Mouse (Mus musculus): ENCODE results near the gene Lpcat3.
"Not testable (repeated sequence)": the region's sequence is repeated elsewhere in the genome, so short reads cannot be mapped to it uniquely, and the experiment has no call there.

Gene Lpcat3

DNA sequence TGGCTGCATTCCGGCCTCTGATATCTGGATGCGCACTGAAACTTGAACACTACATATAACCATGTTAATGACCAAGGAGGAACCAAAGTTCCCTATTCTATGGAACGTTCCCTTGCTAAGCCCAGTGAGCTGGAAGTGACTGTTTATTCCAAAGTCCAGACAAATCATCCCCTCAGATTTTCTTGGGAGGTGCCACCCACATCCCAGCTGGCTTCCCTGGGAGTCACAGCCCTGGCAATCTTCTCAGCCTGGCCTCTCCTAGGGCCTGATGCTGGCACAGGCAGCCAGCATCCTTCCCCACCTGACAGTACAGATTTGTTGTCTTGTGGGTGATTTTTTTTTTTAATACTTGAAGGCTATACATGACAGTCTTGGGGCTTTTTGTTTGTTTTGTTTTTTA is 16.7 kb downstream of the Lpcat3 start:
- DNase-seq = no peak

DNA sequence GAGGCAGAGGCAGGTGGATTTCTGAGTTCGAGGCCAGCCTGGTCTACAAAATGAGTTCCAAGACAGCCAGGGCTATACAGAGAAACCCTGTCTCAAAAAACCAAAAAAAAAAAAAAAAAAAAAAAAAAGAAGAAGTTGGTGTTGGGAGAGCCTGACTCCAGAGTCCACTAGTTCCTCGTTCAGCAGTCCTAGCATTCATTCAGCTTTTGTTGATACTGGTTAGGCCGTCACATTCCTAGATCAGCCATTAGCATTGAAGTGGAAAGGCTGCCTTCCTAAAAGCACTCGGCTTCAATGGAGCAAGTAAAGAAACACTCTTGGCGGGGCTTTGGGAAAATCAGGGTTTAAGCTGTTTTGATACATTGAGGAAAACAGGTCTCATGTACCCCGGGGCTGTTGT is 19.5 kb downstream of the Lpcat3 start:
- peak in 1 of 2 experiments; percentile 59 for DNase-seq

DNA sequence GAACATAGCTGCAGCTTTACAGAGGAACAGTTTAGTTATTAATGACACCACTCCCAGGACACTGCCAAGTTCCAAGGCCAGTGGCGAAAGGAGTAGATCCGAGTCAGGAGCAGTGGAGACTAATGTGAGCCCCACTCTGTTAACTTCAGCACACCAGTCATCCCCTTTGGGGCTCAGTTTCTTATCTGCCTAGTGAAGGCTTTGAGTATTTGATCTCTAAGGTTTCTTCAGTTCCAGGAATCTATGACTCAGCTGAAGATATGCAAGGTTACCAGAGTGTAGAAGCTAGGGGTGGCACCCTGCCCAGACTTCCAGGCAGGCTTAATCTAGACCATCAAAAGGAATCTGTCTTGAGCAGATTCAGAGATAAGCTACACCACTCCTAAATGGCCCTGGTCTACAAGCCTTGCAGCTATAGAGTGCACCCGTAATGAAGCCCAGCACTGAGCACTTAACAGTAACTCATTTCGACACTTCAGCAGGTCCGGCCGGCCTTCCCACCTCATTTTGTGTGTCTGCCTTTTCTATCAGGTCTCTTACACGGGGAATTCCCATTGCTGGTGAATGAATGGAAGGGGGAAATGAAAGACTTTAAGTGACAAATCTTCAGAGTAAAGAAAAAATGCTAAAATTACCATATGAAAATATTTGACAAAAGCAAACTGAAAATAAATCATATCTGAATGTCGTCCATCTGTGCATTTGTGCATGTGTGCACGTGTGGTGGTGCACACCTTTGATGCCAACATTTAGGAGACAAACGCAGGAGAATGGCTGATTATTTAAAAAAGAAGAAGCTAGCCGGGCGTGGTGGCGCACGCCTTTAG is 21.0 kb downstream of the Lpcat3 start:
- peak; percentile 80 to 85 for DNase-seq

DNA sequence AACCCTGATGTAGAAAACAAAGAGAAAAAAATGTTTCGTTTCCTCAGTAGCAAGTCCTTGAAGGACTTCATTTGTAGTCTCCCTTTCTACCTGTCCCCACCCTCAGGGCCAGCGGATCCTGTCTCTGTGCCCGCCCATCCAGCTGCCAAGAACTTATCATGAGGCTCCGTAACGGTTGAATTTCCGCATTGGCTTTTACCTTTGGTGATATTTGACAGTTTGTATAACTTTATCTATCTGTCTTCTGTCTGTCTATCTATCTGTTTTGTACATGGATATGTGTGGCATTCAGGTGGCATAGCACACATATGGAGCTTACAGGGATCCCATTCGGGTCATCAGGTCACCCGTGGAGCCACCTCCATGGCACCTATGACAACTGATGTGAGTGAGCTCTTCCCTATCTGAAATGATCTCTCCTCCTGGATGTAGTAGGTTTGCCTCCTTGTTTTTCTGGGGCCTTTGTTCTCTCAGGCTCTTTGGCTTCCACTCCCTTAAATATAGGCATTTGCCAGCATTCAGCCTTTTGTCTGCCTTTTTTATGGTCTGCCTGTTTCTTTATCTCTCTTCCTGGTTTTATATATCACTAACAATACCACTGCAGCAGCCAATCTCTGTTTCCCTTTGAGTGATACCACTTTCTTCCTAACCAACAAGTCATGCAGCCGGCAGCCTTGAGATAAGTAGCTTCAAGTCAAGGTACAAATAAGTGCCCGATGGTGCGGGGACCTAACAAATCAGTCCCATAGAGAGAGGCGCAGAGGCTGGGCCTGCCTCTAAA is 23.0 kb downstream of the Lpcat3 start:
- DNase-seq = no peak

DNA sequence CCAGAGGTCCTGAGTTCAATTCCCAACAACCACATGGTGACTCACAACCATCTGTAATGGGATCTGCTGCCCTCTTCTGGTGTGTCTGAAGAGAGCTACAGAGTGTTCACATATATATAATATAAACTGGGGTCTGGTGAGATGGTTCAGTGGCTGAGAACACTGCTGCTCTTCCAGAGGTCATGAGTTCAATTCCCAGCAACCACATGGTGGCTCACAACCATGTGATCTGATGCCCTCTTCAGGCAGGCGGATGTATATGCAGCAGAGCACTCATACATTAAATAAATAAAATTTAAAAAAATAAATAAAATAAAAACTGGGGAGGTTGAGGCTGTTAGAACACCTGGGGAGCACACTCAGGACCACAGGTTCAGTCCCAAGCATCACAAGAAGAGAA is 23.8 kb downstream of the Lpcat3 start:
- not testable (repeated sequence) for DNase-seq

DNA sequence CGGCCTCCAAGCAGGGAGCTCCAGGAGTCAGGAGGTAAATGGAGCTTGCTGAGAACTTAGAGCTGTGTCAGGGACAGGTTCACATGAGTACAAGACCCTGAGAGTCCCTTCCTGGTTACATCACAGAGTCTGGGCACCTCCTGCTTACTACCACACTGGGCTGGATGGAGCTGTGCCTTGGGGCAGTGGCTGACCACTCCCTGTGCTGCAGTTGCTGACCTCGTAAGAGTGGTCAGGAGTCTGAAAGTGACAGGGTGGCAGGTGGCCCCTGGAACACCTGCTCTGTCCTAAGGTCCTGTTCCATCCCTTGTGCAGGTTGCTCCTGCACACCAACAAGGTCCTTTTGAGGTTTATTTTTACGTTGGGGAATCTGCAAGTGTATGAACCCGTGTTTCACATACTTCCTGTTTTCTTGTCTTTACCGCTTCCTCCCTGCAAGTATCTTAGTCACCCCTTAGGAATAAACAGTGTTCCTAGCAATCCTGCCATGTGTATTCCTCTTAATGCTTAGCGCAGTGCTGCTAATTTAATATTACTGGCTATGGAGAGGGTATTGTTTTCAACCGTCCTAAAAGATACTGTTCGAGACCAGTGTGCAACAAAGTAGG is 25.4 kb downstream of the Lpcat3 start:
- DNase-seq = no peak

DNA sequence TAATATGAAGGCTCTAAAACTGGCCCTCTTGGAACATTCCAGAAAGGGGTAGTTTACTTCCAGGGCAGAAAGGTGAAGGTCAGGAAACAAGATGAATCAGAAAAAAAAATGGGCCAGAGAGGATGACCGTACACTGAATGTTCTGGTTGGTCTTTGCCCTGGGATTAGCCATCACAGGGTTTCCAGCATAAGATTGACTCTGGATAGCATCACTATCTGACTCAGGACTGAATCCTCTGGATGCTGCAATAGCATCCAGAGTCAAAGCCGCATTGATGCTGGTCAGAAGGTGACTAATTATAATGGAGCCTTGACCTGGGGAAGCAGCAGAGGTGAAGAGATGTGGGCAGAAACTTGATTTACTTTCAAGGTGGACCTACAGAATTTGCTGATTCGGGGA is 26.2 kb downstream of the Lpcat3 start:
- DNase-seq = no peak

DNA sequence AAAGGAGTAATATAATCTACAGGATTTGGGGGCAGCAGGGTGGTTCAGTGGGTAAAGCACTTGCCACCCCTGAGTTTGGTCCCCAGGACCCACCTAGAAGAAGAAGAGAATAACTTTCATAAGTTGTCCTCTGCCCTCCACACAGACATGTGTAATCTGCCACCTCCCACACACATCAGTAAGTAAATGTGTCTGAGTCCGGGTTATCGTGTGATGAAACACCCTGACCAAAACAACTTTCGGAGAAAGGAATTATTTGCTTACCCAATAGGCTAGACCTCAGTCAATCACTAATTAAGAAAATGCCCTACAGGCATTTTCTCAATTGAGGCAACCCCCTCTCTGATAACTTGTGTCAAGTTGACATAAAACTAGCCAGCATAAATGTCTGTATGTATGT is 27.7 kb downstream of the Lpcat3 start:
- no peak for DNase-seq

DNA sequence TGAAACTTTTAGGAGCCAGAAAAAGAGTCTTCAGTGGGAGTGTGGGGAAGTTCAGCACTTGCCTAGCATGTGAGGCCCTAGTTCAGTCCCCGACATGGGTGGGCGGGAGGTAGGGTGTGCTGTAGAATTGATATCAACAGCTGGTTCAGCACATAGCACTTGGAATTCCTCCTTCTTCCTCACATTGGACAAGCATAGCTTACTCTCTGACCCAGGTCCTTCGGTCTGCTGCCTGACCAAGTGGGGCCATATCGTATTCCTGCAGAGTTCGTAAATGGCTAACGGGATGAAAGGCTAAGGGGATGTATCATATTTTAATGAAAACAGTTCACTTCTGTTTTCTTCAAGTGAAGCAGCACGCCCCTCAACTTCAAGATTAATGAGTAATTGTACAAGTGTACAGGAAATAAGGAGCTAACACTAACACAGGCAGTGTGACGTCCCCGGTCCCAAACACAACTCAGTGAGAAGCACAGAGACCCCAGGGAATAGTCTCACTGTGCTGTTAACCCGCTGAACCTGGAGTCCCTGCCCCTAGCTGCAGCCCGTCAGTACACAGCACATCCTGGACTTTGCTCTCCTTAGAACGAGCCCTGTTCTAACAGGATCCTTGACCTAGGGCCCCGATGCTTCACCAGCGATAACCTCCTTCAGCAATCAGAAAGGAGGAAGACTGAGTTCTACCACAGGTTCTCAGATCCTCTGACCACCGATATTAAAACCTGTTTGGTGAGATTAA is 30.6 kb downstream of the Lpcat3 start:
- peak; percentile 57 to 71 for DNase-seq

DNA sequence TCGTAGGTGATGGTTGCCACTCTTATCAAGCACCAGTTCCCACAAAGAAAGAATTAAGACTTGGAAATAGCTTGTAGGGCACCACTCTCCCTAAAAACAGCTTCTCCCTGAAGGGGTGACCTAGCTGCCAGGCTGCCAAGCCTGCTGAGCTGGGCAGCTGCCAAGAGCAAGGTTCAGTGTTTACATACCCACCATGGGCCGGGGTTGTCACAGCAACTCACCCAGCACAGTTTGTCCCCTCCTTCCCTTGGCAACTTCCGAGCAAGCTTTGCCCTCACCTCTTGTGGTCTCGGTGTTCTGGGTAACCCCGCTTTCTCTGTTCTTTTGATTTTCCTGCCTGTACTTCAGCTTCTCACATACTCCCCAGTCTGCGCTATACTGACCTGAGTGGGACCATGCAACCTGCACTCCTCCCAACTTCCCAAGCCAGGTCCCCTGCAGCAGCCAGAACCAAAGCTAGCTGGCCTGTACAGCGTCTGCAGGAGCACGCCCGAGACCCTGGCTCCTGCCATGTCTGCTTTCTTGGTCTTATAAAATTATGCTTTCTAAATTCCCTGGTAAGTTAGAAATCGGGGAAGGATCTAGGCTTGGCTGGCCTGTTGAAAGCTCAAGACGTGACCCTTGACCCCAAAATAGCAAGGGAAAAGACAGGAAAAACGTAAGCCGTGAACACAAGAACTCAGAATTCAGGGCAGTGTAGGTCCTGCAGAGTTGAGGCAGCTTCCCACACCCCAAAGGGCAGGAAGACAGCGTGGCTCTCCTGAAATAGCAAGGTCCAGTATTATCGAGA is 31.5 kb downstream of the Lpcat3 start:
- peak; percentile 95 to 96 for DNase-seq

DNA sequence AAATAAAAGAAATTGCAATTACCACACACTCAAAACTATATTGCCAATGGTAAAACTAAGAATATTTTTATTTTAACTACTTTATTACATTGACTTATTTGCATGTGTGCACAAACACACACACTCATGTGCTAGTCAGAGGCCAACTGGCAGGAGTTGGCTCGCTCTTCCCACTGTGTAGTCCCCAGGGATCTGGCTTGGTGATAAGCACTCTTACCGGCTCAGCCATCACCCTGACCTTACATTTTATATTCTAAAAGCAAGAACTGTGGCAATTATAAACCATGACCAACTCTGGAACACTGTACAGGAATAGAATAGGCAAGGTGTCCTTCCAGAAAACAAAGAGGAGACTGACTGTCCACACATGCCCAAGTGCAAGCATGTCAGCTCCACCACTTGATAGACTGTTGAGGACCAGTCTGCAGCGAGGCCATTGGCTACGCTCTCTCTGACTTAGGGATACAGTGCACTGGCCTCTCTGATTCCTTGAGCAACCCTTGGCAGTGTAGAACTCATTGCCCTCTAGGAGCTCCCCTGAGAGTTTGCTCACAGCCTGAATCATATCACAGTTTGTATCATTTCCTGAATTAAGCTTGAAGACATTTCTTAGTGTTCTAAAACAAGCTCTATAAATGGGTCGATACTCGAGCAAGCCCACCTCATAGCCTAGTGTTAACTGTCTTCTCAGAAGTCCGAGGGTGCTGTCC is 33.8 kb downstream of the Lpcat3 start:
- DNase-seq = no peak

DNA sequence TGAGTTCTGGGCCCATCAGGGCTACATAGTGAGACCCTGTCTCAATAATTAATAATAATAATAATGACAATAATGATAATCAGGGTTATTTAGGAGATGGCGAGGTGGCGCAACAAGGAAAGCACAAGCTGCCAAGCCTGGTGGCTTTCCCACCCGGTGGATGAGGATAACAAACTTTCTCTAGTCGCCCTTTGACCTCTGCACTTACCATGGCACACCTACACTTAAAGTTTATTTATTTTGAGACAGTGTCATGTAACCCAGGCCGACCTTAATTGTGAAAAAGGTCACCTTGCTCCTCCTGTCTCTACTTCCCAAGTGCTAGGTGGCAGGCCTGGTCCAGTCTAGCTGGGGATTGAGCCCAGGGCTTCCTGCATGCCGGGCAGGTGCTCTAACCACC is 35.9 kb downstream of the Lpcat3 start:
- no peak for DNase-seq

DNA sequence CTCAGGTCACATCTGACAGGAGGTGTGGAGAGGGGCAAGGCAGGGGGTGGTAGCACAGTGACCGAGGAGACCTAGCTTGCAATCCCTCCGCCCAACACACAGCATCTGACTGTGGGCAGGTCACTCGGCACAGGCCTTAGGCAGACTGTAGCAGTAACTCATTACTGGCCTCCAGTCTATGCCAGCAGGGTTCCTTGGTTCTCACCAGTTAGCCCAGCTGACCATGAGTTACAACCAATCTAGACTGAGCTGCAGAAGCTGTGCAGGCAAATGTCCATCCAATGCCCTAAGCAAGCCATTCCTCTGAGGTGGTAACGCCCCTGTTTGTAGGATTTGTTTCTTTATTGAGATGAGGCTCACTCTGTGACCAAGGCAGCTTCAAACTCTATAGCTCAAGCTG is 36.5 kb downstream of the Lpcat3 start:
- no peak for DNase-seq

DNA sequence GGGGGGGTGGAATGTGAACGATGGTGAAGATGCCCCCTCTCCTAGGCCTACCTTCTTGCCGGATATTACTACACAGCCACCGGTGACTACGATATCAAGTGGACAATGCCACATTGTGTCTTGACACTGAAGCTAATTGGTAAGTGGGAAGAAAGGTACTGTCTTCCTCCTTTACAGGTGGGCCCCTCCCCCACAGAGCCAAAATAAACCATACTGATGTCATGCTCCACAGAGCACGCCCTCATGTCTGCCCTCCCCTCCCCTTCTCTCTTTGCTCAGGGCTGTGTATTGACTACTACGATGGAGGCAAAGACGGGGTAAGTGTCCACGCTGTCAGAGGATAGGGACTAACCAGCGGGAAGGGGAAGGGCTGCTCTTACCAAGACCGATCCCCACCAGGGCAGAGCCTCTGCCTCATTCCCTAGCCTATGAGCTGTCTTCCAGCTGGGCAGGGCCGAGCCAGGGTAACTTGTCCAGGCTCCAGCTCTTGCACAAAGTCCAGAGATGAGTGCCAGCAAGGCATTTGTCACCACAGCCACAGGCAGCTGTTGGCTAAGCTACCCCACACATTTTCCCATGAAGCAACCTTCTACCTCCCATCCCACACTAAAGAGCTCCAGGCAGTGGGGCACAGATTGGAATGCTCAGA is 37.3 kb downstream of the Lpcat3 start:
- DNase-seq = peak; percentile 70 to 78

DNA sequence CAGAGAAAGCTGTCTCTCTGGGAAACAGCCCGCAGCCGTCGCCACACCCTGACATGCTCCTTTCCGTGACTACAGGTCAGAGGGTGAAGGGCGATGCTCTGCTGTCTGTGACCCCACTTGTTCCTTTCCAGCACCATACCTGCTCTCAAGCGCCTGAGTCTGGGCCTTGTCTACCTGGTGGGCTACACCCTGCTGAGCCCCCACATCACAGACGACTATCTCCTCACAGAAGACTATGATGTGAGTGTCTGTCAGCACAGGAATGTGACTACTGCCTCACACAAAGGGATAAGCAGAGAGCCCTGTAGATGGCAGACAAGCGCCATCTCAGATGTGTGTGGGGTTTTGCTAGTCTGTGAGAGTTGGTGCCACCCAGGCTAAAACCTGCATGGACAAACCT is 38.5 kb downstream of the Lpcat3 start:
- DNase-seq = peak in 1 of 2 experiments; percentile 41

DNA sequence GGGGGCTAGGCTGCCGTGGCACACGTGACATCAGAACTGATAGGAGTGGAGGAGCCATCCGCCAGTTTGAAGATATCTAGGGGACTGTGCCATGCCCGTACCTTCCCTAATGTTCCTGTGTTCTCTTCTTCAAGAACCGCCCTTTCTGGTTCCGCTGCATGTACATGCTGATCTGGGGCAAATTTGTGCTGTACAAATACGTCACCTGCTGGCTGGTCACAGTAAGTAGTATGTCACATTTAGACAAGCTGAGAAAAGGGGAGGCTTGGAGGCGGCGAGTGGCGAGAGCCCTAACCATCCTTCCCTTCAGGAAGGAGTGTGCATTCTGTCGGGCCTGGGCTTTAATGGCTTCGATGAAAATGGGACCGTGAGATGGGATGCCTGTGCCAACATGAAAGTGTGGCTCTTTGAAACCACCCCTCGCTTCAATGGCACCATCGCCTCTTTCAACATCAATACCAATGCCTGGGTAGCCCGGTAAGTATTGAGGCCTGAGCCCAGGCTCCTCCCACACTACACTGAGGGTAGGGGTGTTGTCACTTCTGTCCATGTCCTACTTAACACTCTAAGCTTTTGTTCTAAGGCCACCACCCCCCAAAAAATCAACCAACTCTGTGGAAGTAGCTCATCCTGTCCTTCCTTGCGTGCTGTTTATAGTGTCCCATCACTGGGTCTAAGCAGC is 39.4 kb downstream of the Lpcat3 start:
- DNase-seq = no peak

DNA sequence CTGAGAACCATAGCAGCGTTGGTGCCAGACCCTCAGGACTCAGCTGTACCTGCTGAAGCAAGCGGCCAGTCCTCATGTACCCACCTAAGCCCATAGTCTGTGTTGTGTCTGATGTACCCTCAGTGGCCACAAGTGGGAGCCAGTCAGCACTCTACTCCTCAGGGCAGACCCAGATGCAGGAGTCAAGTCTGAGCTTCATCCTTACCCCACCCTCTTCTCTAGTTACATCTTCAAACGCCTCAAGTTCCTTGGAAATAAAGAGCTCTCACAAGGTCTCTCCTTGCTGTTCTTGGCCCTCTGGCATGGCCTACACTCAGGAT is 39.9 kb downstream of the Lpcat3 start:
- peak; percentile 75 to 87 for DNase-seq

DNA sequence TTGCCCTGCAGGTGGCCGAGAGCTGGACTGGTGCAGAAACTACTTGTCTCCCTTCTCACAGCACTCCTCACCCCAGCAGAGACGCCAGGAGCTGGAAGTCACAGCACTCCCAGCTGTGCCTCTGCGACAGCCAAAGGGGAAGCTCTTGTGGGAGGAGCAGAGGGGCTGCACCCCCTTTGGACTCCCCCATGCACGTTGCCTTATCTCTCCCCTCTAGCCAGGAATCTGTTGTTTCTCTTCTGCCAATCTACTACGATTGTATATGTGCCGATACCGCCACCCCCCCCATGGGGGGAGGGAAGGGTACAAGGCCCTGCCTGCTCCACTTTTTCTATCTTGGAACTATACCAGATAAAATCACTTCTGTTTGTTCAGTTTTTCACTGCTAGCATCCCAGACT is 41.0 kb downstream of the Lpcat3 start:
- no peak for DNase-seq

DNA sequence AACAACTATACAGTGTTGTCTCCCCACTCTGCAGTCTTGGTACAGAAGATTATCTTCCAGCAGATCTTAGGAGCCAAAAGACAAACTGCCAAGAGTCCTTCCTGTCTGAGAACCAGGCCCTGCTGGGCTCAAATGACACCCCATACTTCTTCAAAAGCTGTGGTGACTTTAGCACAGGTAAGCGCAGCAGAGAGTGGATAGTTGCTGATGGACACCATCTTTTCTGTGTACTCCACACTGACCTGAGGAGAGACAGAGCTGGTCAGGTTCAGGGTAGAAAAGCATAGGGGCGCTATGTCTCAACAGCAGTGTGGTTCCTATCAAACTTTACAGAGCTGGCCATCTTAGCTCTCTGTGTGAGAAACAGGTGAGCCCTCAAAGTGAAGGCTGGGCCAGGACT is 41.6 kb downstream of the Lpcat3 start:
- no peak for DNase-seq

DNA sequence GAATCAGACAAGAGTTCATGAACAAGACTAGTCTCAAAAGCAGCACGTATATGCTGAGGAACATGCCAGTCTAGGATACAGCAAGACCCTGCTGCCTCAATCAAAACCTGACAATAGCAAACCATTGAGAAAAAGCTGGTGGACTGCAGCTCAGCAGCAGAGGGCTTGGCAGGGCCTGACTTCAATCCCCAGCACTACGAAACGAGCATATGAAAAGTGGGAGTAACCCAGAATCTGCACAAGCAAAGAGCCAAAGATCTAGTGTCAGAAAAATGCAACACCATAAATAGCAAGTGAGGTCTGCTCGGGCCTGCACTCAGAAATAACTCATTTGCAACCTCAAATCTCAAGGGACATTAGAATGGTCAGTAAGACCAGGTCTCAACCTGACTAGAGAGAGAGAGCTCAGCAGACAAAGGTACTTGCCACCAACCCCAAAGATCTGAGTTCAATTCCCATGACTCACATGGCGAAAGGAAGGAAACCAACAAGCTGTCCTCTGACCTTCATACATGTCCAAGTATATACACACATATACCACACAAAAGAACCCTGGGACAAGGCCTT is 43.3 kb downstream of the Lpcat3 start:
- DNase-seq = no peak

Data from kidney, postnatal 36 days (tissue).